Mouse (Mus musculus) embryonic facial prominence, embryonic 14.5 days (tissue): Measurements from ENCODE around the gene Smc4. TPM values are rescaled to one million over a fixed set of nuclear protein-coding genes. Genes with fewer than 3 reads are reported as not detected.
A peak's percentile ranks its signal among the peaks of the same experiment; 100 is the strongest.
"Not testable (repeated sequence)": the region's sequence is repeated elsewhere in the genome, so short reads cannot be mapped to it uniquely, and the experiment has no call there.

Source experiments
- ATAC-seq: fragments of 200-750 bp; cut with Nextera tagmentation; 2 replicates; pipeline ENCODE4 v1.8.0; 2017; ENCODE audit warnings: low read depth, moderate number of reproducible peaks, moderate TSS enrichment
- DNase-seq: peaks from one replicate; pipeline ENCODE4 v3.0.0-alpha.2; 2015; ENCODE audit warnings: low spot score
- H3K27ac ChIP-seq: fragments of 300-500 bp; sonication (generic); replicated peaks from 2 replicates; pipeline ENCODE4 v1.5.1; 2014; ENCODE audit warnings: low read depth, mild to moderate bottlenecking, low read length, moderate library complexity
- H3K27me3 ChIP-seq: fragments of 300-500 bp; sonication (generic); replicated peaks from 2 replicates; pipeline ENCODE4 v1.6.1; 2014; ENCODE audit warnings: low read length; ENCODE audit not compliant: control insufficient read depth, insufficient read depth
- H3K36me3 ChIP-seq: fragments of 300-500 bp; sonication (generic); 2 replicates; pipeline ENCODE4 v1.6.1; 2014; ENCODE audit warnings: low read length, mixed read lengths; ENCODE audit not compliant: control insufficient read depth, insufficient read depth
- H3K4me1 ChIP-seq: fragments of 300-500 bp; sonication (generic); 2 replicates; pipeline ENCODE4 v1.6.1; 2014; ENCODE audit warnings: antibody characterized with exemption, low read length; ENCODE audit not compliant: control insufficient read depth, insufficient read depth
- H3K4me2 ChIP-seq: fragments of 300-500 bp; sonication (generic); 2 replicates; pipeline ENCODE4 v1.6.1; 2014; ENCODE audit warnings: low read depth, mild to moderate bottlenecking, low read length, moderate library complexity, mixed read lengths
- H3K4me3 ChIP-seq: fragments of 300-500 bp; sonication (generic); 2 replicates; pipeline ENCODE4 v1.5.1; 2014; ENCODE audit warnings: low read depth, mild to moderate bottlenecking, low read length
- H3K9ac ChIP-seq: fragments of 300-500 bp; sonication (generic); 2 replicates; pipeline ENCODE4 v1.6.1; 2014; ENCODE audit warnings: low read depth, mild to moderate bottlenecking, low read length, moderate library complexity, mixed read lengths
- H3K9me3 ChIP-seq: fragments of 300-500 bp; sonication (generic); 2 replicates; pipeline ENCODE4 v1.6.1; 2016; ENCODE audit warnings: low read length; ENCODE audit not compliant: control insufficient read depth
- WGBS: fragments of 180-500 bp; shearing (Covaris S2); extraction: QIAGEN DNeasy Blood & Tissue Kit; methylation state at CpG from one replicate; pipeline ENCODE4 v1.1.7; 2014; 5-methylcytosine and 5-hydroxymethylcytosine counted together
- polyA plus RNA-seq: library from polyadenylated mRNA; unstranded; fragments of >200 nt; fragmentation: Nextera tagmentation; extraction: Ambion mirVana; gene quantifications from 2 replicates; pipeline ENCODE4 v1.2.1, GENCODE M21; 2014

The Smc4 gene
- polyA plus RNA-seq, 1 experiment from 2014 or later, result 121 TPM

DNA sequence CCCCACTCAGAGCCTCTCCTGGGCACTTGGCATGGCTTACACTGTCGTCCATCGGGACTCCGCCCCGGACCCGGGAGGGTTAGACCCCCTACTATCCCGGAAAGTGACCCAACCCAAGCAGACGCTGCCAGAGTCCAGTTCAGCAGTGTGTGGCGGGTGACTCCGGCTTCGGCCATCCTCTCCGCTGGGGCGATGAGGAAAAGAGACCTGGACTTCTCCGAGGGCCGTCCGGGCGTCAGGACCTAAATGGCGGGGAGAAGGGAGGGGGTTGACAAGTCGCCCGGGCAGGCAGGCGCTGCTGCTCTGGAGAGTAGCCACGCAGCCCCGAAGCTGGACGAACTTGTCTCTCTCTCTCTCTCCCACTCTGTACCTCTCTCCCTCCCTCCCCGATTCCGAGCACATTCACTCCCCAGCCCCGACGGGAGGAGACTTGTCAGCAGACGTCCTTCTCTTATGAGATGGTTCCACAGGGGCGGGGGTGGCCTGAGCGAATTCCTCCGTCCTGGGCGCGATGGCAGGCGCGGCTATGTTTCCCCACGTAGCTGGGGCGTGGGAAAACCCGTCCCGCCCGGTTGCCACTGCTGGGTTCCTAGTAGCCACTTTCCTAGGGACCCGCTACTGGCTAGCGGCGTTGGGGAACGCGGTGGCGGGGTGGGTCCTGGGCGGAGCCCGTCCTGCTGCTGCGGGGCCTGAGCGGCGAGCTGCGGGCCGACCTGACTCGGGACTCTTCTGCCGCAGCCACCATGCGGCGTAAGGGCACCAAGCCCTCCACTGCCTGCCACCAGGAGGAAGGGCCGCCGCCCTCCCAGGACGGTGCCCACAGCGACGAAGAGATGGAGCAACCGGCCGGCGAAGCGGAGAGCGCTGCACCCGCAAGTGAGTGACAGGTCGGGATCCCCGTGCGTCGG lies 1.1 kb downstream of the Smc4 start:
- peaks cover 15% of the 10 kb centered on the region for H3K4me1 ChIP-seq
- H3K9ac ChIP-seq, result peak overlapping the region; percentile 82
- H3K27me3 ChIP-seq, result no peaks in the 10 kb centered on the region
- DNase-seq (peak; percentile 38), ATAC-seq (peak; percentile 23)
- peak overlapping the region; percentile 89 for H3K27ac ChIP-seq
- H3K4me3 ChIP-seq, result peak overlapping the region; percentile 83
- H3K4me2 ChIP-seq, result peak overlapping the region; percentile 87
- under 1% methylated on average over 48 of the region's 72 CpGs for WGBS
- H3K36me3 ChIP-seq, result no peaks in the 10 kb centered on the region; the same call in 1 of the 2 replicates
- H3K9me3 ChIP-seq, result no peaks in the 10 kb centered on the region

DNA sequence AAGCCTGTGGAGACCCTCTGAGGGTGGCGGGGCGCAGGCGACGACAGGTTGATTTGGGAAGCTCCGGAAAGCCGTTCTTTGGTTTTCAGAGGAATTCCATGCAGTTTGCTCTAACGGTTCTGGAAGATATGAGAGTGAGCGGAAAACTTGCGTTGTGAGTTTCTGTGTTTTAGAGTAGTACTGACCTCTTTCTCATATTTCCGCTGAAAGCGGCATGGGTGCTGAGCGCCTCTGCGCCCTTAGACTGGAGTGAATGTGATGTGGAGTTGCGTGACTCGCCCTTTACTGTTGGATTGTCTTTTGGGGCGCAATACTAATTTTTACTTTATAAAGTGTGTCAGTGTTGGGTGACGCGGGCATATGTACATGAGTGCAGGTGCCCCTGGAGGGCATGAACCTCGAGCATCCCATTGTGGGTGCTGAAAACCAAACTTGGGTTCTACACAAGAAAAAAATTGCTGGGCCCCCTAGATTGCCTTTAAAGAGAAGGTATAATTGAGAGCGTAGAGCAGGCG lies 1.8 kb downstream of the Smc4 start:
- peak overlapping the region; percentile 87 for H3K4me2 ChIP-seq
- H3K9ac ChIP-seq, result peak overlapping the region; percentile 82
- WGBS, result 3% methylated on average over 21 of the region's 21 CpGs
- H3K27me3 ChIP-seq, result no peaks in the 10 kb centered on the region
- no peaks in the 10 kb centered on the region; the same call in 1 of the 2 replicates for H3K36me3 ChIP-seq
- H3K9me3 ChIP-seq, result no peaks in the 10 kb centered on the region
- H3K4me3 ChIP-seq, result peak overlapping the region; percentile 83
- DNase-seq (peak; percentile 4), ATAC-seq (no peak)
- peaks cover 15% of the 10 kb centered on the region for H3K4me1 ChIP-seq
- H3K27ac ChIP-seq, result 0 out of 2 replicates have a peak overlapping the region, but pooled peaks have one; percentile 1

DNA sequence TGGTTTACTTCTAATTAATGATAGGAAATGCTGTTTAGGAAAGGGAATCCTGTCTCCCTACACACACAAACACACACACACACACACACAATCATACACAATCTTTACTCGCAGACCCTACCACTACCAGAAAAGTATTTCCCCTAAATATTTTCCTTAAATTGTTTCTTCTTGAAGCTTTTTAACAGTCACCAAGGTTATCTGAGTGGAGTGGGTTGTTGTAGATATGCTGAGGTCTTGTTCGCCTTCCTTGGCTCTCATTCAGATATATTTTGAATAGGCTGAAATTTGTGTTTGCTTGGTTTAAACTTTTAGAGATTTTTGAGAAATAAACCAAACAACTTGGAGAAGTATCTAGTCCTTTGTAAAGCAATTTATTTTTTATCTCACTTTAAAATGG lies 4.3 kb downstream of the Smc4 start:
- Histone ChIP-seq H3K4me3 (no peak overlapping the region), H3K27ac (no peak overlapping the region), H3K27me3 (no peaks in the 10 kb centered on the region), H3K4me1 (peaks cover 13% of the 10 kb centered on the region), H3K9ac (no peak overlapping the region), H3K4me2 (no peak overlapping the region), H3K36me3 (peaks cover 10% of the 10 kb centered on the region), H3K9me3 (no peaks in the 10 kb centered on the region)
- DNase-seq (no peak), ATAC-seq (no peak)
- WGBS, result 80% methylated on average over 2 of the region's 2 CpGs

DNA sequence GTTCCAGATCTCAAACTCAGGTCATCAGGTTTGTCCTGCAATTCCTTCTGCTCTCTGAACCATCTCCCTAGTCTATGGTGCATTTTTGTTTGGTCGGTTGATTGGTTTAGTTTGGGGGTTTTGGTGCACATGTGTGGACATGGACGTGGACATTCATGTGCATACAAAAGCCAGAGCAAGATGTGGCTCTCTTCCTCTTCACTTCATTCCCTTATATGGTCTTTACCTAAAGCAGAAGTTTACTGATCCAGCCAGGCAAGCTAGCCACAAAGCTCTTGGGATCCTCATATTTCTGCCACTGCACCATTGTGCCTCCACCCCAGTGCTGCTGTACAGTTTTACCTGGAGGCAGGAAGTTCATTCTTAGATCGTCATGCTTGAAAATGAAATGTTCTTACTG lies 12.6 kb downstream of the Smc4 start:
- DNase-seq (no peak), ATAC-seq (no peak)
- H3K27me3 ChIP-seq, result no peaks in the 10 kb centered on the region
- peaks cover 70% of the 10 kb centered on the region for H3K36me3 ChIP-seq
- 83% methylated on average over 3 of the region's 3 CpGs for WGBS
- no peak overlapping the region for H3K9ac ChIP-seq
- H3K27ac ChIP-seq, result no peak overlapping the region
- no peaks in the 10 kb centered on the region for H3K4me1 ChIP-seq
- no peaks in the 10 kb centered on the region for H3K9me3 ChIP-seq
- no peak overlapping the region for H3K4me2 ChIP-seq
- no peak overlapping the region for H3K4me3 ChIP-seq

DNA sequence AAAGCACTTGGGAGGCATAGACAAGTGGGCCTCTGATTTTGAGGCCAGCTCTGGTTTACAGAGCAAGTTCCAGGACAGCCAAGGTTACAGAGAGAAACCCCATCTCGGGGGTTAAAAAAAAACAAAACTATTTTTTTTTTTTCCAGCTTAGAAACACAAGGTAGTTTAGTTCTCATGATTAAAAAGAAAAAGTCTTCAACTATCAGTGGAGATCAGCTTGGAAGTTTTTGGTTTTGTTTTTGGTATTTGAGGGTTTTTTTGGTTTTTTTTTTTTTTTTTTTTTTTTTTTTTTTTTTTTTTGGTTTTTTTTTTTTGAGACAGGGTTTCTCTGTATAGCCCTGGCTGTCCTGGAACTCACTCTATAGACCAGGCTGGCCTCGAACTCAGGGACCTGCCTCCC lies 14.1 kb downstream of the Smc4 start:
- 97% methylated on average over 2 of the region's 2 CpGs for WGBS
- not testable (repeated sequence) for ATAC-seq

DNA sequence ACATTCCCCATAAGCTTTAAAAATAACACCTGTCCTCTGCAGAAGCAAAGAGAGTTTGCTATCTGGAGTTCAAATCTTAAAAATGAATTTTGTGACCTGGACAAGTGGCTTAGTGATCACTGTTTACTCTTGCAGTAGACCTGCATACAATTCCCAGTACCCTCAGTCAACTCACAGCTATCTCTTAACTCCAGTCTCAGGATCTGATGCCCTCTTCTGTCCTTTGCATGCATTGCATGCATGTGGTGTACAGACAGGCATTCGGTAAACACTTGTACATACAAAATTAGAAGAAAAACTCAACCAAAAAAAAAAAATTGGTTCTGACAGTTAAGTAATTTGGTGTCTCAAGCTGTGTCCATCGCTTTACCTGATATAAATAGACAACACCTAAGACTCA lies 15.7 kb downstream of the Smc4 start:
- peaks cover 76% of the 10 kb centered on the region for H3K36me3 ChIP-seq
- 90% methylated on average over 2 of the region's 2 CpGs for WGBS
- no peak overlapping the region for H3K4me2 ChIP-seq

More for the DNA sequence above, 14.1 kb downstream of the Smc4 start:
- H3K4me1 ChIP-seq, H3K4me3 ChIP-seq, H3K9me3 ChIP-seq, H3K4me2 ChIP-seq, H3K9ac ChIP-seq, H3K27ac ChIP-seq, DNase-seq, H3K27me3 ChIP-seq: not testable (repeated sequence)
- peaks cover 72% of the 10 kb centered on the region for H3K36me3 ChIP-seq

DNA sequence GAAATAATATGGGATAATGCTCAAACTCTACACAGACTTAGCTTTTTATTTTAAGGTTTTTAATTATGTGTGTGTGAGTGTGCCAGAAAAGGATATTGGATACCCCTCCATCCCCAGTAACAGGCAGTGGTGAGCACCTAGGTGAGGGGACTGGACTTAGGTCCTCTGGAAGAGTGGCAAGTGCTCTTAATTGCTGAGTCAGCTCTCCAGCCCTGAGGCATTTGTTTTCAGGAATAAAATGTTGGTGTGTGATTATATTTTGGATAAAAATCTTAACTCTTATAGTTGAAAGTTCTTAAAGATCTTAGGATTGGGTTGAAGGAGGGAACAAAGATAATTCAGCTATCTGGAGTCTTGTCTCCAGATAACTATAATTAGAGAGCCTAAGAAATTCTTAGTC lies 16.2 kb downstream of the Smc4 start:
- Histone ChIP-seq H3K4me1 (no peaks in the 10 kb centered on the region), H3K4me3 (no peak overlapping the region), H3K9me3 (no peaks in the 10 kb centered on the region), H3K9ac (no peak overlapping the region), H3K4me2 (no peak overlapping the region), H3K36me3 (peaks cover 75% of the 10 kb centered on the region), H3K27me3 (no peaks in the 10 kb centered on the region), H3K27ac (no peak overlapping the region)
- ATAC-seq, result no peak
- no peak for DNase-seq

More for the DNA sequence above, 15.7 kb downstream of the Smc4 start:
- H3K27ac ChIP-seq, result no peak overlapping the region
- H3K27me3 ChIP-seq, result no peaks in the 10 kb centered on the region
- no peaks in the 10 kb centered on the region for H3K9me3 ChIP-seq
- ATAC-seq (no peak), DNase-seq (no peak)
- H3K4me1 ChIP-seq, result no peaks in the 10 kb centered on the region
- H3K9ac ChIP-seq, result no peak overlapping the region
- H3K4me3 ChIP-seq, result no peak overlapping the region

DNA sequence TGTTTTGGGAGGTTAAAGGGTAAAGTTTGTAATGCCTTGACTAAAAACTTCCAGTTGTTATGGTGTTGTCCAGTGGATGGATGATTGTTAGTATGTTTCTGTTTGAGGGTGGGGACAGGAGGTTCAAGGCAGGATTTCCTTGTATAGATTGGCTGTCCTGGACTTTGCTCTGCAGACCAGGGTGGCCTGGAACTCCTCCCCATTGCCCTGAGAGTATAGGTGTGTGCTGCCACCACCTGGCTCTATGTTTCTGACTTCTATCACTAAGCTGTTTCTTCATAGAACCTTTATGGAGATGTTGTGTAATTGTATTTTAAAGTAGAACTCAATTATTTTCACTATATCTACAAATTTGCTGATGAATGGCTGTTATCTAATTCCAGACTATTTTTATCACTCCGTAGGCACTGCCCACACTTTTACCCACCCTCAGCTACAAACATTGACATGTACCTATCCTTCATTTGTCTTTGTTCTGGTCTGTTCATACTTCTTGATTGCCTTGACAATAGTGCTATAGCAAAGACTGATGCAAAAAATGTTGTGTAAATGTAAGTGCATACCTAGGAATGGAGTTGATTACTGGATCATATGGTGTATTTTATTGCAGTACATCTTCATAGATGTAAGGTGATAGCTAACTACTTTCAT lies 21.7 kb downstream of the Smc4 start:
- no peaks in the 10 kb centered on the region for H3K4me1 ChIP-seq
- peaks cover 76% of the 10 kb centered on the region for H3K36me3 ChIP-seq
- H3K9ac ChIP-seq, result no peak overlapping the region
- no peak for ATAC-seq
- no peaks in the 10 kb centered on the region for H3K9me3 ChIP-seq
- no peak overlapping the region for H3K27ac ChIP-seq
- no peak for DNase-seq
- WGBS, result 98% methylated on average over 1 of the region's 1 CpGs
- H3K4me3 ChIP-seq, result no peak overlapping the region
- no peaks in the 10 kb centered on the region for H3K27me3 ChIP-seq
- no peak overlapping the region for H3K4me2 ChIP-seq
